Mouse (Mus musculus): ENCODE measurements at regions not wholly inside any gene's neighbourhood (a gene's known extent, or its start where the extent isn't known, plus 50 kb on each side); places are given as distances from the start of the nearest gene placed in this dataset.

- TF ChIP-seq CTCF (IDR thresholded peaks at IDR 0.05; ENCODE audit: insufficient read depth, low read depth, low read length) = no peak
- no peak for TF ChIP-seq POLR2A (IDR thresholded peaks at IDR 0.05; ENCODE audit: insufficient read depth, low read depth, low read length)
Observed at GRCm38 (mm10) chr6:98526882-98527440, 184.4 kb upstream of the Gm765 start.
